Mouse (Mus musculus) embryonic facial prominence, embryonic 10.5 days (tissue): ENCODE results near the gene Adam11. TPM values are rescaled to one million over a fixed set of nuclear protein-coding genes. Genes with fewer than 3 reads are reported as not detected.
"Not testable (repeated sequence)": the region's sequence is repeated elsewhere in the genome, so short reads cannot be mapped to it uniquely, and the experiment has no call there.

Experiments
- DNase-seq: peaks from one replicate; pipeline ENCODE4 v3.0.0-alpha.2; 2017; ENCODE audit warnings: low spot score
- H3K27ac ChIP-seq: fragments of 300-500 bp; sonication (generic); replicated peaks from 2 replicates; pipeline ENCODE4 v1.5.1; 2016; ENCODE audit warnings: mild to moderate bottlenecking
- H3K27me3 ChIP-seq: fragments of 300-500 bp; sonication (generic); replicated peaks from 2 replicates; pipeline ENCODE4 v1.6.1; 2016; ENCODE audit warnings: low read depth, mild to moderate bottlenecking; ENCODE audit not compliant: poor library complexity, severe bottlenecking
- H3K36me3 ChIP-seq: fragments of 300-500 bp; sonication (generic); replicated peaks from 2 replicates; pipeline ENCODE4 v1.6.1; 2016; ENCODE audit warnings: mild to moderate bottlenecking, moderate library complexity
- H3K4me1 ChIP-seq: fragments of 300-500 bp; sonication (generic); 2 replicates; pipeline ENCODE4 v1.6.1; 2016
- H3K4me3 ChIP-seq: fragments of 300-500 bp; sonication (generic); 2 replicates; pipeline ENCODE4 v1.5.1; 2016; ENCODE audit warnings: mild to moderate bottlenecking, moderate library complexity
- H3K9me3 ChIP-seq: fragments of 300-500 bp; sonication (generic); 2 replicates; pipeline ENCODE4 v1.6.1; 2016; ENCODE audit warnings: mild to moderate bottlenecking
- WGBS: fragments of 180-500 bp; shearing (Covaris S2); methylation state at CpG from one replicate; pipeline ENCODE4 v1.1.7; 2016; 5-methylcytosine and 5-hydroxymethylcytosine counted together
- polyA plus RNA-seq: library from polyadenylated mRNA; unstranded; fragments of >200 nt; fragmentation: Nextera tagmentation; extraction: Ambion mirVana; gene quantifications from 2 replicates; pipeline ENCODE4 v1.2.1, GENCODE M21; 2016

Gene Adam11
- 16.3 and 21.0 TPM in 2 replicates for polyA plus RNA-seq

- peak; percentile 59 for DNase-seq
- H3K27me3 ChIP-seq = peaks cover 68% of the 10 kb centered on the region
- no peaks in the 10 kb centered on the region for H3K9me3 ChIP-seq
- peak within 1 kb of the TSS; percentile 81 for H3K27ac ChIP-seq
- no peaks in the 10 kb centered on the region for H3K36me3 ChIP-seq
- WGBS = under 1% methylated on average over 73 of the region's 76 CpGs
- H3K4me3 ChIP-seq = peak within 1 kb of the TSS; percentile 80
- peaks cover 33% of the 10 kb centered on the region for H3K4me1 ChIP-seq
Measured at GRCm38 (mm10) chr11:102761309-102762210, at the start of gene Adam11. Gene Adam11 (plus strand): TSS chr11:102761439.

GRCm38 (mm10) chr11:102712411-102712810 lies 48.8 kb upstream of the Adam11 start:
- Histone ChIP-seq H3K4me3 (no peak overlapping the region), H3K27me3 (no peaks in the 10 kb centered on the region)

GRCm38 (mm10) chr11:102714578-102714977 lies 46.7 kb upstream of the Adam11 start:
- not testable (repeated sequence) for H3K4me1 ChIP-seq, H3K27me3 ChIP-seq, H3K27ac ChIP-seq, DNase-seq, H3K9me3 ChIP-seq, H3K4me3 ChIP-seq, H3K36me3 ChIP-seq
- 76% methylated on average over 2 of the region's 2 CpGs for WGBS

More at GRCm38 (mm10) chr11:102712411-102712810, 48.8 kb upstream of the Adam11 start:
- H3K4me1 ChIP-seq = peaks cover 5% of the 10 kb centered on the region; the same call in 1 of the 2 replicates
- DNase-seq = no peak
- 90% methylated on average over 4 of the region's 4 CpGs for WGBS
- H3K9me3 ChIP-seq = peaks cover 3% of the 10 kb centered on the region; the same call in 1 of the 2 replicates
- H3K27ac ChIP-seq = no peak overlapping the region
- H3K36me3 ChIP-seq = no peaks in the 10 kb centered on the region

- Histone ChIP-seq H3K36me3 (no peaks in the 10 kb centered on the region), H3K4me3 (no peak overlapping the region), H3K4me1 (peaks cover 5% of the 10 kb centered on the region; the same call in 1 of the 2 replicates), H3K27me3 (no peaks in the 10 kb centered on the region), H3K27ac (no peak overlapping the region), H3K9me3 (peaks cover 3% of the 10 kb centered on the region; the same call in 1 of the 2 replicates)
- WGBS = 75% methylated on average over 7 of the region's 7 CpGs
- DNase-seq = no peak
Measured at GRCm38 (mm10) chr11:102716135-102716534, 45.1 kb upstream of the Adam11 start.

- no peaks in the 10 kb centered on the region for H3K9me3 ChIP-seq
- 39% methylated on average over 3 of the region's 3 CpGs for WGBS
- H3K4me3 ChIP-seq = no peak overlapping the region
- DNase-seq = peak; percentile 23
- H3K4me1 ChIP-seq = no peaks in the 10 kb centered on the region
- H3K27me3 ChIP-seq = no peaks in the 10 kb centered on the region
- no peak overlapping the region for H3K27ac ChIP-seq
- no peaks in the 10 kb centered on the region for H3K36me3 ChIP-seq
Measured at GRCm38 (mm10) chr11:102725574-102725973, 35.7 kb upstream of the Adam11 start.

- no peak for DNase-seq
- Histone ChIP-seq H3K4me1 (no peaks in the 10 kb centered on the region), H3K27me3 (no peaks in the 10 kb centered on the region), H3K4me3 (no peak overlapping the region), H3K36me3 (no peaks in the 10 kb centered on the region), H3K27ac (no peak overlapping the region), H3K9me3 (no peaks in the 10 kb centered on the region)
- 36% methylated on average over 7 of the region's 7 CpGs for WGBS
Measured at GRCm38 (mm10) chr11:102728614-102729013, 32.6 kb upstream of the Adam11 start.

- no peaks in the 10 kb centered on the region for H3K36me3 ChIP-seq
- H3K4me1 ChIP-seq = no peaks in the 10 kb centered on the region
- no peaks in the 10 kb centered on the region for H3K9me3 ChIP-seq
- no peaks in the 10 kb centered on the region for H3K27me3 ChIP-seq
- WGBS = 86% methylated on average over 3 of the region's 3 CpGs
- DNase-seq = no peak
- H3K4me3 ChIP-seq = no peak overlapping the region
- H3K27ac ChIP-seq = no peak overlapping the region
Measured at GRCm38 (mm10) chr11:102729835-102730234, 31.4 kb upstream of the Adam11 start.

- no peak for DNase-seq
- no peaks in the 10 kb centered on the region for H3K9me3 ChIP-seq
- no peaks in the 10 kb centered on the region for H3K36me3 ChIP-seq
- H3K27ac ChIP-seq = no peak overlapping the region
- H3K27me3 ChIP-seq = no peaks in the 10 kb centered on the region
- 91% methylated on average over 6 of the region's 6 CpGs for WGBS
- H3K4me1 ChIP-seq = no peaks in the 10 kb centered on the region
- H3K4me3 ChIP-seq = no peak overlapping the region
Measured at GRCm38 (mm10) chr11:102731366-102731765, 29.9 kb upstream of the Adam11 start.

- Histone ChIP-seq H3K4me1 (no peaks in the 10 kb centered on the region), H3K9me3 (no peaks in the 10 kb centered on the region), H3K27ac (no peak overlapping the region), H3K27me3 (peaks cover 3% of the 10 kb centered on the region), H3K4me3 (no peak overlapping the region), H3K36me3 (no peaks in the 10 kb centered on the region)
- no peak for DNase-seq
- WGBS = 73% methylated on average over 5 of the region's 5 CpGs
Measured at GRCm38 (mm10) chr11:102733146-102733545, 28.1 kb upstream of the Adam11 start.

GRCm38 (mm10) chr11:102734961-102735360 lies 26.3 kb upstream of the Adam11 start:
- DNase-seq = no peak
- no peaks in the 10 kb centered on the region for H3K36me3 ChIP-seq
- 92% methylated on average over 6 of the region's 6 CpGs for WGBS

GRCm38 (mm10) chr11:102738046-102738445 lies 23.2 kb upstream of the Adam11 start:
- Histone ChIP-seq H3K4me1 (peaks cover 29% of the 10 kb centered on the region), H3K9me3 (no peaks in the 10 kb centered on the region), H3K27me3 (peaks cover 50% of the 10 kb centered on the region), H3K27ac (no peak overlapping the region), H3K36me3 (no peaks in the 10 kb centered on the region), H3K4me3 (no peak overlapping the region)
- DNase-seq = no peak
- WGBS = 76% methylated on average over 3 of the region's 3 CpGs

More at GRCm38 (mm10) chr11:102734961-102735360, 26.3 kb upstream of the Adam11 start:
- H3K4me1 ChIP-seq = peaks cover 10% of the 10 kb centered on the region
- H3K4me3 ChIP-seq = no peak overlapping the region
- H3K27me3 ChIP-seq = peaks cover 20% of the 10 kb centered on the region
- no peaks in the 10 kb centered on the region for H3K9me3 ChIP-seq
- H3K27ac ChIP-seq = no peak overlapping the region

GRCm38 (mm10) chr11:102739278-102739966 lies 21.8 kb upstream of the Adam11 start:
- peak overlapping the region; percentile 53 for H3K27ac ChIP-seq
- H3K4me1 ChIP-seq = peaks cover 29% of the 10 kb centered on the region
- H3K4me3 ChIP-seq = peak overlapping the region; percentile 49
- peaks cover 58% of the 10 kb centered on the region for H3K27me3 ChIP-seq
- WGBS = 5% methylated on average over 20 of the region's 20 CpGs
- H3K9me3 ChIP-seq = no peaks in the 10 kb centered on the region
- DNase-seq = peak; percentile 69
- no peaks in the 10 kb centered on the region for H3K36me3 ChIP-seq
